Mouse (Mus musculus) stomach, embryonic 16.5 days (tissue): ENCODE results near the gene Shld2. TPM values are rescaled to one million over a fixed set of nuclear protein-coding genes. Genes with fewer than 3 reads are reported as not detected.

Experiments used
- ATAC-seq: fragments of 200-750 bp; cut with Nextera tagmentation; 2 replicates; pipeline ENCODE4 v1.8.0; 2017; ENCODE audit warnings: moderate number of reproducible peaks, moderate TSS enrichment; ENCODE audit not compliant: insufficient read depth, low FRiP score
- H3K27ac ChIP-seq: fragments of 300-500 bp; sonication (generic); 2 replicates; pipeline ENCODE4 v1.5.1; 2014; ENCODE audit warnings: low read length
- H3K27me3 ChIP-seq: fragments of 300-500 bp; sonication (generic); 2 replicates; pipeline ENCODE4 v1.6.1; 2014; ENCODE audit warnings: low read length, control low read depth, mixed read lengths; ENCODE audit not compliant: control insufficient read depth, insufficient read depth
- H3K36me3 ChIP-seq: fragments of 300-500 bp; sonication (generic); 2 replicates; pipeline ENCODE4 v1.6.1; 2014; ENCODE audit warnings: low read length; ENCODE audit not compliant: control insufficient read depth, insufficient read depth
- H3K4me1 ChIP-seq: fragments of 300-500 bp; sonication (generic); 2 replicates; pipeline ENCODE4 v1.6.1; 2014; ENCODE audit warnings: low read length, control low read depth, mixed read lengths; ENCODE audit not compliant: control insufficient read depth, insufficient read depth
- H3K4me2 ChIP-seq: fragments of 300-500 bp; sonication (generic); 2 replicates; pipeline ENCODE4 v1.6.1; 2014; ENCODE audit warnings: low read depth, low read length, mixed read lengths
- H3K4me3 ChIP-seq: fragments of 300-500 bp; sonication (generic); replicated peaks from 2 replicates; pipeline ENCODE4 v1.5.1; 2014; ENCODE audit warnings: mild to moderate bottlenecking, low read length
- H3K9ac ChIP-seq: fragments of 300-500 bp; sonication (generic); 2 replicates; pipeline ENCODE4 v1.6.1; 2014; ENCODE audit warnings: low read length
- H3K9me3 ChIP-seq: fragments of 300-500 bp; sonication (generic); replicated peaks from 2 replicates; pipeline ENCODE4 v1.6.1; 2016; ENCODE audit warnings: low read length, control low read depth; ENCODE audit not compliant: control insufficient read depth
- WGBS: fragments of 180-500 bp; shearing (Covaris S2); extraction: QIAGEN DNeasy Blood & Tissue Kit; methylation state at CpG from one replicate; pipeline ENCODE4 v1.1.7; 2014; 5-methylcytosine and 5-hydroxymethylcytosine counted together
- polyA plus RNA-seq: library from polyadenylated mRNA; unstranded; fragments of >200 nt; fragmentation: Nextera tagmentation; extraction: Ambion mirVana; gene quantifications from 2 replicates; pipeline ENCODE4 v1.2.1, GENCODE M21; 2015

Gene Shld2
- polyA plus RNA-seq, 1 experiment from 2014 or later = 6.1 TPM

- Histone ChIP-seq H3K4me2 (peak overlapping the region; percentile 85; the same call in 1 of the 2 replicates), H3K36me3 (no peaks in the 10 kb centered on the region)
- ATAC-seq = no peak
These were observed 3.3 kb upstream of the Shld2 start for GRCm38 (mm10) chr14:34313612-34314011.

GRCm38 (mm10) chr14:34312339-34313048, 2.2 kb upstream of the Shld2 start:
- no peak overlapping the region for H3K27ac ChIP-seq

More at GRCm38 (mm10) chr14:34313612-34314011, 3.3 kb upstream of the Shld2 start:
- Histone ChIP-seq H3K9me3 (no peaks in the 10 kb centered on the region), H3K4me1 (peaks cover 16% of the 10 kb centered on the region), H3K27me3 (no peaks in the 10 kb centered on the region), H3K27ac (no peak overlapping the region), H3K4me3 (no peak overlapping the region), H3K9ac (no peak overlapping the region)
- 60% methylated on average over 3 of the region's 3 CpGs for WGBS

GRCm38 (mm10) chr14:34311691-34312090, 1.4 kb upstream of the Shld2 start:
- no peaks in the 10 kb centered on the region for H3K9me3 ChIP-seq
- no peaks in the 10 kb centered on the region for H3K36me3 ChIP-seq
- H3K27me3 ChIP-seq = no peaks in the 10 kb centered on the region
- peak overlapping the region; percentile 85 for H3K4me2 ChIP-seq
- peak overlapping the region; percentile 96 for H3K4me3 ChIP-seq
- peak overlapping the region; percentile 98 for H3K9ac ChIP-seq
- WGBS = 6% methylated on average over 4 of the region's 4 CpGs
- no peak for ATAC-seq
- H3K4me1 ChIP-seq = peaks cover 16% of the 10 kb centered on the region
- H3K27ac ChIP-seq = peak overlapping the region; percentile 95; the same call in 1 of the 2 replicates

More at GRCm38 (mm10) chr14:34312339-34313048, 2.2 kb upstream of the Shld2 start:
- no peak for ATAC-seq
- no peaks in the 10 kb centered on the region for H3K36me3 ChIP-seq
- H3K4me1 ChIP-seq = peaks cover 16% of the 10 kb centered on the region
- peak overlapping the region; percentile 96 for H3K4me3 ChIP-seq
- peak overlapping the region; percentile 22 for H3K9ac ChIP-seq
- peak overlapping the region; percentile 85 for H3K4me2 ChIP-seq
- no peaks in the 10 kb centered on the region for H3K9me3 ChIP-seq
- 12% methylated on average over 5 of the region's 6 CpGs for WGBS
- H3K27me3 ChIP-seq = no peaks in the 10 kb centered on the region

- under 1% methylated on average over 47 of the region's 47 CpGs for WGBS
- Histone ChIP-seq H3K4me1 (peaks cover 16% of the 10 kb centered on the region), H3K36me3 (no peaks in the 10 kb centered on the region), H3K27ac (peak overlapping the region; percentile 95), H3K4me3 (peak overlapping the region; percentile 96), H3K4me2 (peak overlapping the region; percentile 85), H3K9ac (peak overlapping the region; percentile 98), H3K9me3 (no peaks in the 10 kb centered on the region), H3K27me3 (no peaks in the 10 kb centered on the region)
- peak; percentile 9; the same call in 1 of the 2 replicates for ATAC-seq
These were observed 833 bp upstream of the Shld2 start for GRCm38 (mm10) chr14:34311021-34311631.

- Histone ChIP-seq H3K27ac (peak overlapping the region; percentile 96), H3K9ac (peak overlapping the region; percentile 98), H3K36me3 (no peaks in the 10 kb centered on the region), H3K4me1 (peaks cover 16% of the 10 kb centered on the region), H3K9me3 (no peaks in the 10 kb centered on the region), H3K27me3 (no peaks in the 10 kb centered on the region), H3K4me2 (peak overlapping the region; percentile 56), H3K4me3 (peak overlapping the region; percentile 96)
- no peak for ATAC-seq
- 6% methylated on average over 5 of the region's 5 CpGs for WGBS
These were observed 423 bp downstream of the Shld2 start for GRCm38 (mm10) chr14:34309907-34310233.

- 0 out of 2 replicates have a peak overlapping the region, but pooled peaks have one; percentile 56 for H3K4me2 ChIP-seq
- no peaks in the 10 kb centered on the region for H3K27me3 ChIP-seq
- no peak overlapping the region for H3K9ac ChIP-seq
- no peak overlapping the region for H3K4me3 ChIP-seq
- no peaks in the 10 kb centered on the region for H3K36me3 ChIP-seq
- H3K9me3 ChIP-seq = no peaks in the 10 kb centered on the region
- WGBS = 75% methylated on average over 4 of the region's 4 CpGs
- no peak for ATAC-seq
- H3K4me1 ChIP-seq = peaks cover 13% of the 10 kb centered on the region
- H3K27ac ChIP-seq = no peak overlapping the region
These were observed 1.0 kb downstream of the Shld2 start for GRCm38 (mm10) chr14:34309266-34309665.

GRCm38 (mm10) chr14:34303265-34303680, 7.0 kb downstream of the Shld2 start:
- Histone ChIP-seq H3K4me2 (no peak overlapping the region), H3K27ac (no peak overlapping the region), H3K4me1 (peaks cover 6% of the 10 kb centered on the region; the same call in 1 of the 2 replicates), H3K4me3 (no peak overlapping the region), H3K27me3 (no peaks in the 10 kb centered on the region), H3K9me3 (no peaks in the 10 kb centered on the region), H3K36me3 (no peaks in the 10 kb centered on the region), H3K9ac (no peak overlapping the region)
- WGBS = 31% methylated on average over 5 of the region's 5 CpGs
- 0 out of 2 replicates have a peak, but pooled peaks have one; percentile 21 for ATAC-seq

GRCm38 (mm10) chr14:34302681-34303242, 7.5 kb downstream of the Shld2 start:
- Histone ChIP-seq H3K9me3 (no peaks in the 10 kb centered on the region), H3K27me3 (no peaks in the 10 kb centered on the region), H3K4me3 (no peak overlapping the region), H3K4me2 (no peak overlapping the region), H3K36me3 (no peaks in the 10 kb centered on the region), H3K9ac (no peak overlapping the region), H3K27ac (no peak overlapping the region), H3K4me1 (peaks cover 7% of the 10 kb centered on the region)
- 79% methylated on average over 5 of the region's 5 CpGs for WGBS
- ATAC-seq = no peak
